Mouse (Mus musculus): ENCODE measurements at regions not wholly inside any gene's neighbourhood (a gene's known extent, or its start where the extent isn't known, plus 50 kb on each side); places are given as distances from the start of the nearest gene placed in this dataset.

- intact Hi-C loops (cut with DNase I) = no loop called here
- no peak for DNase-seq
Measured at GRCm38 (mm10) chr17:88116321-88116720, 51.2 kb upstream of the Fbxo11 start.

- no peak for DNase-seq
- intact Hi-C loops (cut with DNase I) = no loop called here
Measured at GRCm38 (mm10) chr17:88118714-88119113, 53.6 kb upstream of the Fbxo11 start.

- no peak for DNase-seq
- intact Hi-C loops (cut with DNase I) = no loop called here
Measured at GRCm38 (mm10) chr17:88123711-88124110, 58.6 kb upstream of the Fbxo11 start.

- intact Hi-C loops (cut with DNase I) = no loop called here
- DNase-seq = no peak
Measured at GRCm38 (mm10) chr17:88127126-88127525, 62.0 kb upstream of the Fbxo11 start.

- no peak for DNase-seq
- intact Hi-C loops (cut with DNase I) = no loop called here
Measured at GRCm38 (mm10) chr17:88131297-88131696, 66.2 kb upstream of the Fbxo11 start.

GRCm38 (mm10) chr17:88131980-88132379, 66.9 kb upstream of the Fbxo11 start:
- intact Hi-C loops (cut with DNase I) = no loop called here
- no peak for DNase-seq

GRCm38 (mm10) chr17:88132601-88133346, 67.7 kb upstream of the Fbxo11 start:
- DNase-seq = peak; percentile 3
- intact Hi-C loops (cut with DNase I) = no loop called here

- DNase-seq = no peak
- intact Hi-C loops (cut with DNase I) = no loop called here
Measured at GRCm38 (mm10) chr17:88134546-88134945, 69.5 kb upstream of the Fbxo11 start.

- intact Hi-C loops (cut with DNase I) = no loop called here
Measured at GRCm38 (mm10) chr17:88141538-88141937, 76.4 kb upstream of the Fbxo11 start.

GRCm38 (mm10) chr17:88142003-88142402, 76.9 kb upstream of the Fbxo11 start:
- no peak for DNase-seq
- intact Hi-C loops (cut with DNase I) = no loop called here

More at GRCm38 (mm10) chr17:88141538-88141937, 76.4 kb upstream of the Fbxo11 start:
- no peak for DNase-seq

- DNase-seq = no peak
- intact Hi-C loops (cut with DNase I) = no loop called here
Measured at GRCm38 (mm10) chr17:88142809-88143208, 77.7 kb upstream of the Fbxo11 start.

- DNase-seq = no peak
- intact Hi-C loops (cut with DNase I) = no loop called here
Measured at GRCm38 (mm10) chr17:88143378-88143943, 78.4 kb upstream of the Fbxo11 start.

GRCm38 (mm10) chr17:88158550-88158949, 93.5 kb upstream of the Fbxo11 start:
- no peak for DNase-seq
- intact Hi-C loops (cut with DNase I) = no loop called here

GRCm38 (mm10) chr17:88159212-88159668, 94.1 kb upstream of the Fbxo11 start:
- intact Hi-C loops (cut with DNase I) = no loop called here
- DNase-seq = peak; percentile 24

- intact Hi-C loops (cut with DNase I) = no loop called here
- DNase-seq = no peak
Measured at GRCm38 (mm10) chr17:88159851-88160676, 95.0 kb upstream of the Fbxo11 start.

- no peak for DNase-seq
- intact Hi-C loops (cut with DNase I) = no loop called here
Measured at GRCm38 (mm10) chr17:88160677-88161001, 95.5 kb upstream of the Fbxo11 start.

- intact Hi-C loops (cut with DNase I) = no loop called here
- DNase-seq = no peak
Measured at GRCm38 (mm10) chr17:88161766-88162165, 96.7 kb upstream of the Fbxo11 start.

- no peak for DNase-seq
- intact Hi-C loops (cut with DNase I) = no loop called here
Measured at GRCm38 (mm10) chr17:88164805-88165204, 99.7 kb upstream of the Fbxo11 start.

GRCm38 (mm10) chr17:88165811-88166210, 100.7 kb upstream of the Fbxo11 start:
- intact Hi-C loops (cut with DNase I) = no loop called here
- no peak for DNase-seq

- DNase-seq = no peak
- intact Hi-C loops (cut with DNase I) = no loop called here
Measured at GRCm38 (mm10) chr17:88168262-88169096, 103.4 kb upstream of the Fbxo11 start.

- no peak for DNase-seq
Measured at GRCm38 (mm10) chr17:88171606-88172005, 106.5 kb upstream of the Fbxo11 start.

More at GRCm38 (mm10) chr17:88171606-88172005, 106.5 kb upstream of the Fbxo11 start:
- intact Hi-C loops (cut with DNase I) = no loop called here

Measured in left cerebral cortex, postnatal 4 days (tissue).